Mouse (Mus musculus) layer of hippocampus, adult 2 months (tissue): ENCODE measurements at regions not wholly inside any gene's neighbourhood (a gene's known extent, or its start where the extent isn't known, plus 50 kb on each side); places are given as distances from the start of the nearest gene placed in this dataset.

Source experiments
- DNase-seq, 2 experiments: peaks; one replicate each; pipeline ENCODE4 v3.0.0; 2022; ENCODE audit warnings: low spot score in 2 of 2
- H3K27ac ChIP-seq: fragments of 200-600 bp; 2 replicates; pipeline ENCODE4 v1.8.1; 2022
- H3K4me3 ChIP-seq: fragments of 200-600 bp; 2 replicates; pipeline ENCODE4 v1.8.1; 2022; ENCODE audit warnings: mild to moderate bottlenecking
- CTCF ChIP-seq: fragments of 200-600 bp; conservative IDR thresholded peaks from 2 replicates; pipeline ENCODE4 v1.8.1; 2022; ENCODE audit warnings: antibody characterized with exemption, mild to moderate bottlenecking, moderate library complexity

DNA sequence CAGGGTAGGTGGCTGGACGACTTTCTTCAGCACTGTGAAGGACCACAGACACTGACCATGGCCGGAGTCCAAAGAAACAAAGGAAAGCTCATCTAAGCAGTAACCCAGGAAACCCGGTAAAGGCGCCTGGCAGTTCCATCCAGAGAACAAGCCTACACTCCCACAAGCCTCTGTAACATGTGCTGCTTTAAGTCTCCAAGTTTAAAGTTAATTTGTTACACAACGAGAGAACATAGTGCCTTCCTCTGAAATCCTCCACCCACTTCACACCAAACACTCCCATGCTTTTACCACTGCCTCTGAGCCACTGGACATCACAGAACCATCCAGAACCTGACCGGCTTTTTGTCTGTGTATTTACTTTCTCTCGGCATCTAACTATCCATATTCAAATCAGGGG lies 416.0 kb downstream of the Atp23 start:
- no peak for TF ChIP-seq CTCF
- Histone ChIP-seq H3K27ac (no peak overlapping the region), H3K4me3 (no peak overlapping the region)
- no peak for DNase-seq

DNA sequence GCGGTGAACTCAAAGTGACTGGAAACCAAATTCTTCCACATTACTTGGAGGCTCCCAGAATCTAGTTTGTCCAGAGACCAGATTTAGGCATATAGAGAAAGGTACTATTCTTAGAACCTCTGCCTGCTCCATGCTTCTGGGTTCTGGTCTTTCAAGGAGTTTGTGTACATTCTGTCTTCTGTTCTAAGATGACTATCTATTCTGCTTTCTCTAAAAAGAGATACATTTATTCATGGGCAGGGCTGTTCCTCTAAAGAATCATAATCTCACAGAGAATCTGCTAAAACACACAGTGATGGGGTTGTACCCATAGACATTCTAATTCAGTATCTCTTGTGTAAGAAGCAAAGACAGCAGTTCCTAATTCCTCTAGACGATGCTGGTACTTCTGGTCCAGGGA lies 417.7 kb downstream of the Atp23 start:
- no peak overlapping the region for H3K4me3 ChIP-seq
- no peak for DNase-seq
- H3K27ac ChIP-seq, result no peak overlapping the region
- no peak for TF ChIP-seq CTCF

DNA sequence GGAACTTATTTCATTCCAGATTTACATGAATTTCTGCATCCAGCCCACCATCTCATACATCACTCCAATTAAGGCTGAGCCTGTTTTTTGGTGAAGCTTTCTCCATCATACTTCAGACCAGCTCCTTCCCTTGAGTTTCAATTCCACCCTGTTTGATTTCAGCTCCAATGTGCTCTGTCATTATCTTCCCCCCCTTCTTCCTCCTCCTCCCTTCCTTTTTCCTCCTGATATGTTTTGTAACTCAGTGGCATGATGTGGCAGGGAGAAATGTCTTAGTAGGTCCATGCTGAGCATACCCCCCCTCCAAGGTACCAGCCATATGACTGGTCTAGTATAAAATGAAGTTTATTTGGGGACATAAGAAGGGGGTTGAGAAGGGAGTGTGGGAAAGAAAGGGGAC lies 420.8 kb downstream of the Atp23 start:
- Histone ChIP-seq H3K27ac (no peak overlapping the region), H3K4me3 (no peak overlapping the region)
- no peak for DNase-seq
- no peak for TF ChIP-seq CTCF

DNA sequence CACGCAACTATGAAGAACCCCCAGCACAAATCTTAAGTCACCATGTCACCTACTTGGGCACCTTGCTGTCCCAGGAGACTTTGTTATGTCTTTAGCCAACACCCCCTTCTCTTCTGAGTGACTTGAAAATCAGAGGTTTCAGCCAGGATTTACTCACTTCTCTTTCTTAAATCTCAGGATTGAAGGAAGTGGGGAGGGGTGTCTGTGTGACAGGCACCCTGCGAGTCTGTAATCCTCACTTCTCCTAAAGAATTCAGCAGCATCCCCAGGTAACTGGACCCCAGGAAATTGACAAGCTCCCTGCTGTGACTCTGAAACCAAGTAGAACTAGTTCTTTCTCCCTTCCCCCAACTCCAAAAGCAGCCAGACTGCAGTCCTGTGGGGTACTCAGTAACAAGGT lies 421.4 kb downstream of the Atp23 start:
- Histone ChIP-seq H3K27ac (no peak overlapping the region), H3K4me3 (no peak overlapping the region)
- DNase-seq, result no peak
- no peak for TF ChIP-seq CTCF

- Histone ChIP-seq H3K27ac (no peak overlapping the region), H3K4me3 (no peak overlapping the region)
- no peak for DNase-seq
- no peak for TF ChIP-seq CTCF
Measured at GRCm38 (mm10) chr10:126473050-126473719, 428.0 kb downstream of the Atp23 start.

DNA sequence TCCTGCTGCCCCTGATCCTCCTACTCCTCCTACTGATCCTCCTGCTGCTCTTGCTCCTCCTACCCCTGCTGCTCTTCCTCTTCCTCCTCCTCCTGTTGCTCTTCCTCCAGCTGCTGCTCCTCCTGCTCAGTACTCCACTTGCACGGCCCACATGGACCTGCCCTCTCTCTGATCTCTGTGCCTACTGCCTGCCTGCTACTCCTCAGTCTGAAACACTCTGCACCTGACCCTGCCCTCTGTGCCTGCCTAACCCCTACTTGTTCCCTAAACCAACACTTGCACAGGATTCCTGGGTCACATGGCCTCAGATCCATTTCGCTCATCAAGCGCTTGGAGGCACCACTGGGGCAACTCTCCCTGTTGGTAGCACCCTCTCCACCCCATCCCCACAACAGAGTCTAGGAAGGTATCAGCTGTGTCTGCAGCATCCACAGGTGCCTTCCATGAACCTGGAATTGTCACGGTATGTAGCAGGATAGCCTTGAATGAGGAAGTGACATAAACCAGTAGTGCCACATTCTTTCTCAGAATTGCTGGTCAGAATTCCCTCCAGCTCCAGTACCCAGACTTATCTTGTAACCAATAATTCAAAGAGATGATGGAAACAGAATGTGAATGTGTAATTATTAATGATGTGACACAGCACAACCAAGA lies 430.2 kb downstream of the Atp23 start:
- TF ChIP-seq CTCF, result no peak

DNA sequence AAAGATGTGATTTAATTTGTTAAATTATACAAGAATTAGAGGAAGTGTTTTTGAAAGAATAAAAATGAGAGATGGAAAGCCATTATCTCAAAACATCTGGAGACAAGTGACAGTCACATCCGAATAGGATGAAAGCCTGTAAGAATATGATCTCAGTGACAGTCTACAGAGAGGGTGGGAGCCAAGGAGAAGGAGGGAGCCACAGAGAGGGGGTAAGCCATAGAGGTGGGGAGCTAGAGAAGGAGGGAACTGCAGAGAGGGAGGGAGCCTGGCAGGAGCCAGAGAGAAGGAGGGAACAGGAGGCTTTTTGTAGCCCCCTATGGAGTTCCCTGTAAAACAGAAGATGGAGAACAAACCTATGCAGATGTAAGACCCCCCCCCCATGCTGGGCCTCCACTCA lies 438.4 kb downstream of the Atp23 start:
- H3K27ac ChIP-seq, result no peak overlapping the region
- no peak for DNase-seq
- no peak overlapping the region for H3K4me3 ChIP-seq
- no peak for TF ChIP-seq CTCF

More for the DNA sequence above, 430.2 kb downstream of the Atp23 start:
- Histone ChIP-seq H3K4me3 (no peak overlapping the region), H3K27ac (no peak overlapping the region)
- DNase-seq, result no peak

- peak in 1 of 2 experiments; percentile 23 for DNase-seq
- TF ChIP-seq CTCF, result no peak
- Histone ChIP-seq H3K4me3 (no peak overlapping the region), H3K27ac (no peak overlapping the region)
Measured at GRCm38 (mm10) chr10:126458523-126458922, 442.6 kb downstream of the Atp23 start.

GRCm38 (mm10) chr10:126452757-126453528 lies 448.2 kb downstream of the Atp23 start:
- Histone ChIP-seq H3K27ac (no peak overlapping the region), H3K4me3 (no peak overlapping the region)
- no peak for TF ChIP-seq CTCF
- no peak for DNase-seq

DNA sequence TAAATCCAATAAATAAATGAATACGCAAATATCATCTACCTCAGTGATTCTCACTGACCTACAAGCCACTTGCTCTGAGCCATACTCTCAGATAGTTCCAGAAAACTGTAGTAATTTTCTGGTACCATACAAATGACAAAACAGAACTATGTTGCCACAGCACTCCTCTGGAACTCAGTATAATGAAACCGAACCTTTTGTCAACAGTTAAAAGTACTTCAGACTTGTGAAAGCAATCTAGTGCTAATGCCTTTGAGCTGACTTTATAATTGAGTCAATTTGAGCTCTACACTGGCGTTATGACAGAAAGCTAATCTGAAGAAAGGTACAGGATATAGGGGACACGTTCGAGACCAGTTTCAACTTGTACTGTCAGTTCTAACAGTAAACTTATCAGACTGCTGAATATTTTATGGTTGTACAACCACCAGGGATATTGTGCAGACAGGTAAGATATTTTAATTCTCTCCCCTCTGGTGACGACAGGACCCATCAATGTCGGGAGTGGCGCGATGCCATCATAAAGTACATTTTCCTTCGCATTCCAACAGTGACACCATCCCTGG lies 449.0 kb downstream of the Atp23 start:
- DNase-seq, result no peak

DNA sequence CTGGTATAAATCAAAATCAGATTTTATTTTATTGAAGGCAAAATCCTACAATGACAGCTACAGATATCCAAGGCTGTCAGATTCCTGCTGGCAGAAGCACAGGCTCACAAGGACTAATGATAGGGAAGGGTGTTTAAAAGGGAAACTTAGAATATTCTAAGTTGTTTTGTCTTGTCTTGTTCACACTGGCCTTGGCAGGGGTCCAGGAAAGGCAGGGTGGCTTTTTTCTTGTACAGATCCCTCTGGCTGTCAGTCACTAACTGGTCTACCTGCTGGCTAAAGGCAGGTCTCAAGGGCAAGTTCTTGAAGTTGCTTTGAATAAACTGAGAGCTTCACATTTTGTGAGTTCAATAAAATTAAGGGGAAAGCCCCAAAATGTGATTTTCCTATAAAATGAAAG lies 465.3 kb downstream of the Lrig3 start:
- DNase-seq, result no peak
- no peak overlapping the region for H3K27ac ChIP-seq
- H3K4me3 ChIP-seq, result no peak overlapping the region
- TF ChIP-seq CTCF, result no peak

More for the DNA sequence above, 449.0 kb downstream of the Atp23 start:
- no peak overlapping the region for H3K27ac ChIP-seq
- no peak overlapping the region for H3K4me3 ChIP-seq
- no peak for TF ChIP-seq CTCF

DNA sequence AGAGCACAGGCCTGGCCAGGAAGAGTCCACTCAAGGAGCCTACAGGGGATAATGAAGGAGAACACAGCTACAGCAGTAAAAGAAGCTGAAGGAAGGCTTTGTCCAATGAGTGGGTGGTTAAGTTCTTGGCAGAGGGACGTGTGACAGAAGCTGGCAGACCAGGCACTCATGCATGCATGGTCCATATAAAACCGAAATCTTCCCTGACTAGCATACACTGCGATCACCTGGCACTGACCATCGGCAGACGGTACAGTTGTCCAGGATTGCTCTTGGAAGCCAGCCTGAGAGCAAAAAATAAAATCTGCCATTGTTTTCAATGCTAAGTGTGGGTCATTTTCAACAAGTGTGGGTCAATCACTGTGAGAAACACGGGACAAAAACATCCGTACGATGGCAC lies 464.4 kb downstream of the Lrig3 start:
- no peak overlapping the region for H3K27ac ChIP-seq
- TF ChIP-seq CTCF, result no peak
- no peak for DNase-seq
- H3K4me3 ChIP-seq, result no peak overlapping the region

- no peak overlapping the region for H3K27ac ChIP-seq
- no peak for DNase-seq
- no peak for TF ChIP-seq CTCF
- no peak overlapping the region for H3K4me3 ChIP-seq
Measured at GRCm38 (mm10) chr10:126429502-126429901, 463.5 kb downstream of the Lrig3 start.

DNA sequence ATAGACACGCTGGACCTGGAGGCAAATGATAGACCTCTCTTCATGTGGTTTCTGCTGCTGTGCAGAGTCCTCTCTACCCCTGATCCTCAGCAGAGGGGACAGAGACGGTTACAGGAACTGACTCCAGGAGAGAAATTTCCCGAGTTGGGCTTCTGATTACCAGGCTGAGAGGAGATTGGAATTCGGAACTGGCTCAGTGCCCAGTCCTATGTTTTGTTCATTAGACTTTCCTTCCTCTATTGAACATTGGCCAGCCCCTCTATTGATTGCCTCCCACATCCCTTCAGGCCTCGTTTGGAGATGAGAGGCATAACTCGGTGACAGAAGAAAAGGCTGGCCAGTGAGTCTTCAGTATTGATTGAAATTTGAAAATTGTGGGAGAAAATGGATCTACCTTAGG lies 456.1 kb downstream of the Lrig3 start:
- no peak for DNase-seq
- TF ChIP-seq CTCF, result no peak

More for the DNA sequence above, 456.1 kb downstream of the Lrig3 start:
- Histone ChIP-seq H3K4me3 (no peak overlapping the region), H3K27ac (no peak overlapping the region)
